Mouse (Mus musculus): Measurements from ENCODE around the gene Xpnpep1. TPM values are rescaled to one million over a fixed set of nuclear protein-coding genes. Genes with fewer than 3 reads are reported as not detected.

Gene Xpnpep1
- total and polyA plus RNA-seq, 2 experiments from 2014 or later: 98.6 to 115 TPM

DNA sequence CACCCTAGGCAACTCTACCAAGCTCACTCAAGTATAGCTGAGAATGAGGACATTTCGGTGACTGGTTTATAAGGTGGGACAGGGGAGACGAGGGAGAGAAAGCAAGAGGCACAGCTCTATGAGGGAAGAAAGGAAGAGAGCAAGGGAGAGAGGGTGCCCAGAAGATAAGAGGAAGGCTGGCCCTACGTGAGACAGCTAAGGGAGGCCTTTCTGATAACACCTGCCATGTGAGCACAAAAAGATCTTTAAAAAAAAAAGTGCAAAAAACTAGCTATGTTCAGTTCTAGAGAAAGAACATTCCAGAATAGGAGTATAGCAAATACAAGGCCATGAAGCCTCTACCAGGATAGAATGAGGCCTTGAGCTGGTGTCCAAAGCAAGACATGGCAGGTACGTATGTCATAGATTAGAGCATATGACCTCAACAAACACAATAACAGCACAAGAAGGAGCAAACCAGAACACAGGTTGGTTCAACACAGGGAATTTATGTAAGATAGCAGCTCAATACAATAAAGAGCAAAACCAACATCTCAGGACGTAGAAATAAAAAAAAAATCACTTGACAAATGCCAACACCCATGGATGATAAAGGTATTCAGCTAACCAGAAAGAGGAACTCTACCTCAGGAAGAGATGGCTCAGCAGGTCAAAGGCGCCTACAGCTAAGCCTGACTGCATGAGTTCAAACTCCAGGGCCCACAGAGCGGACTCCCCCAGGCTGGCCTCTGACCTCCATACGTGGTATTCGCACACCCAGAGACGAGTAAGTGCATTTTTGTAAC lies 6.7 kb downstream of the Xpnpep1 start:
- Histone ChIP-seq H3K27me3 (ENCODE audit: insufficient read depth, low read length) (no peaks in the 10 kb centered on the region), H3K9me3 (ENCODE audit: low read length) (no peaks in the 10 kb centered on the region), H3K4me2 (ENCODE audit: low read depth, low read length) (no peak overlapping the region), H3K4me1 (ENCODE audit: insufficient read depth, low read length) (peaks cover 8% of the 10 kb centered on the region; the same call in 1 of the 2 replicates), H3K36me3 (ENCODE audit: insufficient read depth, low read length) (peaks cover 8% of the 10 kb centered on the region), H3K27ac (no peak overlapping the region), H3K9ac (replicated peaks; ENCODE audit: low read length) (no peak overlapping the region), H3K4me3 (ENCODE audit: low read length) (no peak overlapping the region)
- no peak for DNase-seq (ENCODE audit: low spot score)
- no peak for ATAC-seq
- 95% methylated on average over 10 of the region's 10 CpGs for WGBS
- TF ChIP-seq CTCF (IDR thresholded peaks at IDR 0.05; ENCODE audit: low read depth): no peak

DNA sequence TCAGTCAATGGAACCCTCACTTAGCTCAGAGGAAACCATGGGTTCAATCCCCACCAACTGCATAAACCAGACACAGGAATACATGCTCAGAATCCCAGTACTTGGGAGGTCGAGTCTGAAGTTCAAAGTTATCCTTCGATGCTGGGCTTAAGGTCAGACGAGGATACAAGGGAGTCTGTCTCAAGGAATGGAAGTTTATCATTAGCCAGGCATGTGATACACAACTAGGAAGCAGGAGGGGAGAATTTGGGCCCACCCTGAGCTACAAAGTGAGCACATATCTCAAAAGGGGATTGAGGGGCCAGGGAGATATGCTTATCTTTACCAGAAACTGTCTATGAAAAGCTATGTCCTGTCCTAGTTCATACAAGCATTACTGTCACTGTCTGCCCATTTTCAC lies 7.4 kb downstream of the Xpnpep1 start:
- DNase-seq (ENCODE audit: low spot score) (no peak), ATAC-seq (no peak)
- WGBS: 87% methylated on average over 3 of the region's 3 CpGs
- Histone ChIP-seq H3K9ac (replicated peaks; ENCODE audit: low read length) (no peak overlapping the region), H3K4me3 (ENCODE audit: low read length) (no peak overlapping the region), H3K4me2 (ENCODE audit: low read depth, low read length) (no peak overlapping the region), H3K27me3 (ENCODE audit: insufficient read depth, low read length) (no peaks in the 10 kb centered on the region), H3K9me3 (ENCODE audit: low read length) (no peaks in the 10 kb centered on the region), H3K27ac (no peak overlapping the region), H3K36me3 (ENCODE audit: insufficient read depth, low read length) (peaks cover 8% of the 10 kb centered on the region), H3K4me1 (ENCODE audit: insufficient read depth, low read length) (peaks cover 8% of the 10 kb centered on the region; the same call in 1 of the 2 replicates)
- no peak for TF ChIP-seq CTCF (IDR thresholded peaks at IDR 0.05; ENCODE audit: low read depth)

DNA sequence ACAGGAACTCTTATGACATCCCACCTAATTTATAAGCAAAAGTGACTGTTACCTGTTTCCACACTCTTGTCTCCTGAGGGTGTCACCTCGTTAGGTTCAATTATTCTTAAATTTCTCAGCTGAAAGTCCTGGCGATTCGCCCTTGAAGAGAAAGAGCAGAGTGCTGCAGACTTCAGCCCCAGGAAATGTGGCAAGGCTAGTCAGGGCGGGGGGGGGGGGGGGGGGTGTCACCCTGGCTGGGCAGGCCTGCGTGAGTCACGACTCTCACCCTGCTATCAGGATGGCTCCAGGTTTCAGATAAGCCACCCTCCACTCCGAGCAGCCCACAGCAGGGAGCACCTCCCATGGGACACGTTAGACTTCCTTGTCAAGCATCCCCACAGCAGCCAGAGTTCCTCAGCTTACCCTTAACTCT lies 8.1 kb downstream of the Xpnpep1 start:
- no peak for ATAC-seq
- no peak for TF ChIP-seq CTCF (IDR thresholded peaks at IDR 0.05; ENCODE audit: low read depth)
- Histone ChIP-seq H3K4me3 (ENCODE audit: low read length) (no peak overlapping the region), H3K9ac (replicated peaks; ENCODE audit: low read length) (no peak overlapping the region), H3K4me2 (ENCODE audit: low read depth, low read length) (no peak overlapping the region), H3K27ac (no peak overlapping the region), H3K36me3 (ENCODE audit: insufficient read depth, low read length) (peaks cover 8% of the 10 kb centered on the region), H3K4me1 (ENCODE audit: insufficient read depth, low read length) (0 out of 2 replicates have a peak, but pooled peaks cover 3% of the 10 kb centered on the region), H3K9me3 (ENCODE audit: low read length) (no peaks in the 10 kb centered on the region), H3K27me3 (ENCODE audit: insufficient read depth, low read length) (no peaks in the 10 kb centered on the region)
- WGBS: 81% methylated on average over 7 of the region's 8 CpGs
- DNase-seq (ENCODE audit: low spot score): no peak

DNA sequence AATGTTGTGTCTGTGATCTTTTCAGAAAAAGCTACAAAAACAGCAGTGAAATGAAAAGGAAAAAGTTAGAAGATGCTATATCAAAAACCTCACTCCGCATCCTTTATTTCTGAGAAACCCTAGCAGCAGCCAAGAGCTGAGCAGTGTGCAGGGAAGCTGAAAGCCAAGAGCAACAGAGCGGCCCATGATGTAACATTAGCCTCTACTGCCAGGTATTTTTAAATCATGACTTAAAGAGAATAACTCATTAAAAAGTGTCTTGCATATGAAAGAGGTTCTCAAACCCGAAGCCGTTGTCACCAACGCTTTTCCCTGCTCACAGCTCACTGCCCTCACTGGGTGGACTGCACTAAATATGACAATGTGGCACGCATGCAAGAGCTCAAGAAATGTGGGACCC lies 9.7 kb downstream of the Xpnpep1 start:
- ATAC-seq: no peak
- 97% methylated on average over 6 of the region's 6 CpGs for WGBS

DNA sequence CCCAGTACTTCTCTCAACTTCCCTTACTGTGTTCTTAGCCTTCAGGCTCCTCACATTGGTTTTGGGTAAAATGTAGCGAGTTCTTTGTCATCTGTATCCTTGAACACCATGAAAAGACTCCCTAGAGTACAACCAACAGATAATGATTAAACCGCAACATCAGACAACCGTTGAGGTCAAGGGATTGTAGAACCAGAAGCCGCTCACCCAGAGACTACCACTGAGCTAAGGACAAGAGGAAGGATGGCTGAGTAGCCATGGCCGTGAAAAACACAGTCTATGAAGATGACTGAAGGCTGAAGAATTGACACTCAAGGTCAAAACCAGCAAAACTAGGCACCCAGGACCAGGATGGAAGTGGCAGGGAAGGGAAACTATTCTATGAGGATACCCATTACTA lies 10.3 kb downstream of the Xpnpep1 start:
- no peak overlapping the region for H3K4me3 ChIP-seq (ENCODE audit: low read length)
- no peak overlapping the region for H3K27ac ChIP-seq
- H3K9me3 ChIP-seq (ENCODE audit: low read length): no peaks in the 10 kb centered on the region
- ATAC-seq: no peak
- no peaks in the 10 kb centered on the region for H3K4me1 ChIP-seq (ENCODE audit: insufficient read depth, low read length)
- no peak overlapping the region for H3K9ac ChIP-seq (replicated peaks; ENCODE audit: low read length)
- H3K4me2 ChIP-seq (ENCODE audit: low read depth, low read length): no peak overlapping the region
- DNase-seq (ENCODE audit: low spot score): no peak
- peaks cover 8% of the 10 kb centered on the region for H3K36me3 ChIP-seq (ENCODE audit: insufficient read depth, low read length)
- 96% methylated on average over 5 of the region's 5 CpGs for WGBS
- TF ChIP-seq CTCF (IDR thresholded peaks at IDR 0.05; ENCODE audit: low read depth): no peak
- H3K27me3 ChIP-seq (ENCODE audit: insufficient read depth, low read length): no peaks in the 10 kb centered on the region

More for the DNA sequence above, 9.7 kb downstream of the Xpnpep1 start:
- Histone ChIP-seq H3K9ac (replicated peaks; ENCODE audit: low read length) (no peak overlapping the region), H3K27ac (no peak overlapping the region), H3K9me3 (ENCODE audit: low read length) (no peaks in the 10 kb centered on the region), H3K36me3 (ENCODE audit: insufficient read depth, low read length) (peaks cover 8% of the 10 kb centered on the region), H3K27me3 (ENCODE audit: insufficient read depth, low read length) (no peaks in the 10 kb centered on the region), H3K4me2 (ENCODE audit: low read depth, low read length) (no peak overlapping the region), H3K4me1 (ENCODE audit: insufficient read depth, low read length) (no peaks in the 10 kb centered on the region), H3K4me3 (ENCODE audit: low read length) (no peak overlapping the region)
- DNase-seq (ENCODE audit: low spot score): no peak
- no peak for TF ChIP-seq CTCF (IDR thresholded peaks at IDR 0.05; ENCODE audit: low read depth)

DNA sequence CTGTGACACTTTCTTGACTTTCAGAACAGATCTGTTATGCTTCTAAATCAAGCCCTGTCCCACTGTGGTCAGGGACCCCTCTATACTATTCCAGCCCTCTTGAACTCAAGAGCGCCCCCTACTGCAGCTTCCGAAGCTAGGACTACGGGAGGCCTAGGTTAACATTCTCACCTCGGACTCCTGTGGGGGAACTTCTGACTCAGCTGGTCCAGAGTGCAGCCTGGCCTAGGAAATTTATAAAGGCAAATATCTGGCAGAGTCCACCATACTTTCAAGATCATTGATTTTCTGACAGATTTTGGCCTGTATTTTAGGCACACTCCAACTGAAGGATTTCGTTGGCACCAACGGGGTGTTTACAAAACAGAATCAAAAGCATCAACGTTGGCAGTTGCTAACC lies 11.0 kb downstream of the Xpnpep1 start:
- Histone ChIP-seq H3K27me3 (ENCODE audit: insufficient read depth, low read length) (no peaks in the 10 kb centered on the region), H3K9me3 (ENCODE audit: low read length) (no peaks in the 10 kb centered on the region), H3K9ac (replicated peaks; ENCODE audit: low read length) (no peak overlapping the region), H3K27ac (no peak overlapping the region), H3K4me2 (ENCODE audit: low read depth, low read length) (no peak overlapping the region), H3K4me1 (ENCODE audit: insufficient read depth, low read length) (no peaks in the 10 kb centered on the region), H3K36me3 (ENCODE audit: insufficient read depth, low read length) (peaks cover 14% of the 10 kb centered on the region), H3K4me3 (ENCODE audit: low read length) (no peak overlapping the region)
- TF ChIP-seq CTCF (IDR thresholded peaks at IDR 0.05; ENCODE audit: low read depth): 0 out of 2 replicates have a peak, but pooled peaks have one; percentile 4
- no peak for DNase-seq (ENCODE audit: low spot score)
- 88% methylated on average over 7 of the region's 7 CpGs for WGBS
- no peak for ATAC-seq

DNA sequence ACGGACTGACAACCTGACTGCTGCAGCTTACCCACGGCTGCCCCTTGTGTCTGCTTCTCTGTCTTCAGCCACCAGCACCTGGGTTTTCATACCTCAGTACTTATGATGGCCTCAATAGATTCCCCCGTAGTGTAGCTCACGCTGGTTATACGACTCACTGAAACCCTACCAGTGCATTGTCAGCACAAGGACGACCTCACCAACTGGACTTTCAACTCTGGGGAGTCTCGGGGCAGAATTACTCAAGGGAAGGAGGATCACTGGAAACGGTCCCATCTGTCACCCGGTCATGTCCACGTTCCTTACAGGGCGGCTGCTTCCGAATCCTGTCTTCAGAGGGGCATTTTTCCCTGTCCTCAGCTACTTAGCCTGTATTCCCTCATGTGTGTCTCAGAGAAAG lies 11.8 kb downstream of the Xpnpep1 start:
- no peak for TF ChIP-seq CTCF (IDR thresholded peaks at IDR 0.05; ENCODE audit: low read depth)
- no peak overlapping the region for H3K27ac ChIP-seq
- no peaks in the 10 kb centered on the region for H3K4me1 ChIP-seq (ENCODE audit: insufficient read depth, low read length)
- peaks cover 18% of the 10 kb centered on the region for H3K36me3 ChIP-seq (ENCODE audit: insufficient read depth, low read length)
- no peak for ATAC-seq
- WGBS: 93% methylated on average over 12 of the region's 12 CpGs
- DNase-seq (ENCODE audit: low spot score): no peak
- H3K4me2 ChIP-seq (ENCODE audit: low read depth, low read length): no peak overlapping the region
- no peaks in the 10 kb centered on the region for H3K9me3 ChIP-seq (ENCODE audit: low read length)
- H3K9ac ChIP-seq (replicated peaks; ENCODE audit: low read length): no peak overlapping the region
- H3K27me3 ChIP-seq (ENCODE audit: insufficient read depth, low read length): no peaks in the 10 kb centered on the region
- H3K4me3 ChIP-seq (ENCODE audit: low read length): no peak overlapping the region

All from hindbrain, postnatal 0 days (tissue).